Comparison of ENCODE assay signal across 12 mouse cellular contexts in genomic region chr16:4281470-4281869, GRCm38 (mm10).
"Had no signal": no experiment of that assay in that cellular context is flagged by ENCODE, and none has a peak within 500 bp of the region (broad histone marks: within the 10 kb centered on the region; RNA-seq: fewer than 3 reads in every experiment).

No protein-coding gene starts in this region.

- H3K9me3 ChIP-seq: limb, embryonic 12.5 days; liver, embryonic 13.5 days; lung, embryonic 15.5 days; midbrain, embryonic 13.5 days; stomach, embryonic 15.5 days had no signal

- ATAC-seq: liver, postnatal 0 days; midbrain, embryonic 13.5 days had no signal

- H3K27me3 ChIP-seq: limb, embryonic 12.5 days; liver, embryonic 13.5 days; lung, embryonic 15.5 days; midbrain, embryonic 13.5 days; stomach, embryonic 15.5 days had no signal

- DNase-seq: kidney, postnatal 10 days; kidney, postnatal 4 days; liver; liver, embryonic 13.5 days; liver, postnatal 0 days; lung, postnatal 14 days; right cerebral cortex, postnatal 14 days had no signal

- H3K27ac ChIP-seq: layer of hippocampus, adult 2 months; limb, embryonic 12.5 days; liver, embryonic 13.5 days; lung, embryonic 15.5 days; midbrain, embryonic 13.5 days; stomach, embryonic 15.5 days had no signal

- H3K4me3 ChIP-seq: layer of hippocampus, adult 2 months; limb, embryonic 12.5 days; liver, embryonic 13.5 days; lung, embryonic 15.5 days; midbrain, embryonic 13.5 days; stomach, embryonic 15.5 days had no signal

- H3K36me3 ChIP-seq: limb, embryonic 12.5 days; liver, embryonic 13.5 days; lung, embryonic 15.5 days; midbrain, embryonic 13.5 days; stomach, embryonic 15.5 days had no signal

- H3K4me1 ChIP-seq: limb, embryonic 12.5 days; liver, embryonic 13.5 days; lung, embryonic 15.5 days; midbrain, embryonic 13.5 days; stomach, embryonic 15.5 days had no signal
